Mouse (Mus musculus): ENCODE data around the gene Cald1. TPM values are rescaled to one million over a fixed set of nuclear protein-coding genes. Genes with fewer than 3 reads are reported as not detected.

Gene Cald1
- polyA plus RNA-seq, 1 experiment from 2014 or later, result 279 TPM

- peak overlapping the region; percentile 50 for H3K4me3 ChIP-seq (ENCODE audit: low read length)
- peak; percentile 78 for ATAC-seq (ENCODE audit: low read depth)
These were observed 110.5 kb downstream of the Cald1 start for GRCm38 (mm10) chr6:34708650-34709265.

GRCm38 (mm10) chr6:34709289-34709688 lies 111.0 kb downstream of the Cald1 start:
- Histone ChIP-seq H3K4me3 (ENCODE audit: low read length) (peak overlapping the region; percentile 50), H3K4me2 (ENCODE audit: low read depth, low read length) (peak overlapping the region; percentile 55), H3K27ac (ENCODE audit: low read length) (peak overlapping the region; percentile 78), H3K4me1 (replicated peaks; ENCODE audit: control insufficient read depth, insufficient read depth, low read length) (peaks cover 30% of the 10 kb centered on the region), H3K9me3 (ENCODE audit: control insufficient read depth, low read length) (peaks cover 8% of the 10 kb centered on the region), H3K9ac (ENCODE audit: low read length) (peak overlapping the region; percentile 61), H3K27me3 (ENCODE audit: control insufficient read depth, insufficient read depth, low read depth, low read length) (no peaks in the 10 kb centered on the region), H3K36me3 (ENCODE audit: control insufficient read depth, insufficient read depth, low read length) (peaks cover 4% of the 10 kb centered on the region; the same call in 1 of the 2 replicates)
- under 1% methylated on average over 11 of the region's 11 CpGs for WGBS
- peak; percentile 92 for ATAC-seq (ENCODE audit: low read depth)

More at GRCm38 (mm10) chr6:34708650-34709265, 110.5 kb downstream of the Cald1 start:
- H3K9ac ChIP-seq (ENCODE audit: low read length), result no peak overlapping the region
- 3% methylated on average over 13 of the region's 13 CpGs for WGBS
- H3K4me2 ChIP-seq (ENCODE audit: low read depth, low read length), result peak overlapping the region; percentile 55
- no peaks in the 10 kb centered on the region for H3K27me3 ChIP-seq (ENCODE audit: control insufficient read depth, insufficient read depth, low read depth, low read length)
- H3K27ac ChIP-seq (ENCODE audit: low read length), result peak overlapping the region; percentile 79
- peaks cover 14% of the 10 kb centered on the region for H3K9me3 ChIP-seq (ENCODE audit: control insufficient read depth, low read length)
- peaks cover 30% of the 10 kb centered on the region for H3K4me1 ChIP-seq (replicated peaks; ENCODE audit: control insufficient read depth, insufficient read depth, low read length)
- peaks cover 6% of the 10 kb centered on the region; the same call in 1 of the 2 replicates for H3K36me3 ChIP-seq (ENCODE audit: control insufficient read depth, insufficient read depth, low read length)

- WGBS, result 22% methylated on average over 14 of the region's 14 CpGs
- peak overlapping the region; percentile 61 for H3K9ac ChIP-seq (ENCODE audit: low read length)
- peaks cover under 1% of the 10 kb centered on the region; the same call in 1 of the 2 replicates for H3K9me3 ChIP-seq (ENCODE audit: control insufficient read depth, low read length)
- H3K27ac ChIP-seq (ENCODE audit: low read length), result peak overlapping the region; percentile 78
- peak overlapping the region; percentile 50 for H3K4me3 ChIP-seq (ENCODE audit: low read length)
- H3K36me3 ChIP-seq (ENCODE audit: control insufficient read depth, insufficient read depth, low read length), result no peaks in the 10 kb centered on the region; the same call in 1 of the 2 replicates
- no peaks in the 10 kb centered on the region for H3K27me3 ChIP-seq (ENCODE audit: control insufficient read depth, insufficient read depth, low read depth, low read length)
- peaks cover 30% of the 10 kb centered on the region for H3K4me1 ChIP-seq (replicated peaks; ENCODE audit: control insufficient read depth, insufficient read depth, low read length)
- peak overlapping the region; percentile 55 for H3K4me2 ChIP-seq (ENCODE audit: low read depth, low read length)
- ATAC-seq (ENCODE audit: low read depth), result 0 out of 2 replicates have a peak, but pooled peaks have one; percentile 16
These were observed 111.8 kb downstream of the Cald1 start for GRCm38 (mm10) chr6:34709946-34710682.

- Histone ChIP-seq H3K27ac (ENCODE audit: low read length) (no peak overlapping the region), H3K9me3 (ENCODE audit: control insufficient read depth, low read length) (no peaks in the 10 kb centered on the region), H3K27me3 (ENCODE audit: control insufficient read depth, insufficient read depth, low read depth, low read length) (no peaks in the 10 kb centered on the region), H3K9ac (ENCODE audit: low read length) (peak overlapping the region; percentile 61), H3K4me3 (ENCODE audit: low read length) (peak overlapping the region; percentile 50), H3K4me2 (ENCODE audit: low read depth, low read length) (peak overlapping the region; percentile 55), H3K36me3 (ENCODE audit: control insufficient read depth, insufficient read depth, low read length) (no peaks in the 10 kb centered on the region), H3K4me1 (replicated peaks; ENCODE audit: control insufficient read depth, insufficient read depth, low read length) (peaks cover 30% of the 10 kb centered on the region)
- no peak for ATAC-seq (ENCODE audit: low read depth)
- 43% methylated on average over 5 of the region's 5 CpGs for WGBS
These were observed 112.5 kb downstream of the Cald1 start for GRCm38 (mm10) chr6:34710848-34711247.

DNA sequence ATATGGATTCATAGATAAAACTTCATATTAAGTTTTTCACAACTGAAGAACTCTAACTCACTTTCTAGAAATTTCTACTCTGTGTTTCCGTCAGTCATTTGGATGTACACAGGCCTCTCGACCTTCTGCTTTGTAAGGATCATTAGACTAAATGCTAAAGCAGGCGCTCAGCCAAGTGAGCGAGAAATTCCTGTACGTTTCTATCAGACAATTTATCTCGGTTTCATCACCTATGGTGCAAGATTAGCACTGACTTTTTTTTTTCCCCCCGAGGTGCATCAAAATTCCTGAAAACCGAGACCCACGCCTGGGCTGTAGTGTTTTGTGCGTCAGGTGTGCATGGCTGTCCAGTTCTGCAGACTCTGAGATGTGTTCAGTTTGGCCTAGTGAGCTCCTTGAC lies 113.3 kb downstream of the Cald1 start:
- H3K9me3 ChIP-seq (ENCODE audit: control insufficient read depth, low read length), result no peaks in the 10 kb centered on the region
- no peak overlapping the region for H3K27ac ChIP-seq (ENCODE audit: low read length)
- 55% methylated on average over 10 of the region's 10 CpGs for WGBS
- no peak overlapping the region; the same call in 1 of the 2 replicates for H3K4me2 ChIP-seq (ENCODE audit: low read depth, low read length)
- H3K9ac ChIP-seq (ENCODE audit: low read length), result no peak overlapping the region
- peaks cover 37% of the 10 kb centered on the region for H3K4me1 ChIP-seq (replicated peaks; ENCODE audit: control insufficient read depth, insufficient read depth, low read length)
- no peaks in the 10 kb centered on the region for H3K36me3 ChIP-seq (ENCODE audit: control insufficient read depth, insufficient read depth, low read length)
- ATAC-seq (ENCODE audit: low read depth), result no peak
- H3K4me3 ChIP-seq (ENCODE audit: low read length), result no peak overlapping the region
- no peaks in the 10 kb centered on the region for H3K27me3 ChIP-seq (ENCODE audit: control insufficient read depth, insufficient read depth, low read depth, low read length)

DNA sequence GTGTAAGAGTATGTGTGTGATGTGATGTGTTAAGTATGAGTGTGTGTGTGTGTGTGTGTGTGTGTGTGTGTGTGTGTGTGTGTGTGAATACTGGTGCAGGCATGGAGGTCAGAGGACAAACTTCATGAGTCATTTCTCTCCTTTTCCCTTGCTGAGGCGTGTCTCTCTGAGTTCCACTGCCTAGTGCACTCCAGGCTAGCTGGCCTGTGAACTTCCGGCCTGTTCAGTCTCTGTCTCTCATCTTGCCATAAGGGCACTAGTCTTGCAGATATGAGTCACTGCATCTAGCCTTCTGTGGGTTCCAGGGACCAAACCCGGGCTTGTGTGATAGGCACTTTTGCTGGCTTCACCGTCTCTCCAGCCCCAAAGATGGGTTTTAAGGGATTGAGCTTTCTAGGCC lies 114.9 kb downstream of the Cald1 start:
- H3K27ac ChIP-seq (ENCODE audit: low read length), result no peak overlapping the region
- no peaks in the 10 kb centered on the region for H3K36me3 ChIP-seq (ENCODE audit: control insufficient read depth, insufficient read depth, low read length)
- WGBS, result 73% methylated on average over 4 of the region's 4 CpGs
- no peak for ATAC-seq (ENCODE audit: low read depth)
- H3K27me3 ChIP-seq (ENCODE audit: control insufficient read depth, insufficient read depth, low read depth, low read length), result no peaks in the 10 kb centered on the region
- peaks cover 39% of the 10 kb centered on the region for H3K4me1 ChIP-seq (replicated peaks; ENCODE audit: control insufficient read depth, insufficient read depth, low read length)
- no peak overlapping the region for H3K9ac ChIP-seq (ENCODE audit: low read length)
- no peak overlapping the region for H3K4me3 ChIP-seq (ENCODE audit: low read length)
- no peaks in the 10 kb centered on the region for H3K9me3 ChIP-seq (ENCODE audit: control insufficient read depth, low read length)
- no peak overlapping the region for H3K4me2 ChIP-seq (ENCODE audit: low read depth, low read length)

GRCm38 (mm10) chr6:34713777-34714176 lies 115.5 kb downstream of the Cald1 start:
- Histone ChIP-seq H3K4me1 (replicated peaks; ENCODE audit: control insufficient read depth, insufficient read depth, low read length) (peaks cover 37% of the 10 kb centered on the region), H3K27ac (ENCODE audit: low read length) (no peak overlapping the region), H3K4me2 (ENCODE audit: low read depth, low read length) (no peak overlapping the region), H3K36me3 (ENCODE audit: control insufficient read depth, insufficient read depth, low read length) (no peaks in the 10 kb centered on the region), H3K9me3 (ENCODE audit: control insufficient read depth, low read length) (no peaks in the 10 kb centered on the region), H3K27me3 (ENCODE audit: control insufficient read depth, insufficient read depth, low read depth, low read length) (no peaks in the 10 kb centered on the region), H3K9ac (ENCODE audit: low read length) (no peak overlapping the region), H3K4me3 (ENCODE audit: low read length) (no peak overlapping the region)
- no peak for ATAC-seq (ENCODE audit: low read depth)
- 82% methylated on average over 8 of the region's 8 CpGs for WGBS

- ATAC-seq (ENCODE audit: low read depth), result no peak
- 67% methylated on average over 4 of the region's 4 CpGs for WGBS
- no peak overlapping the region for H3K27ac ChIP-seq (ENCODE audit: low read length)
- H3K4me3 ChIP-seq (ENCODE audit: low read length), result no peak overlapping the region
- H3K9me3 ChIP-seq (ENCODE audit: control insufficient read depth, low read length), result no peaks in the 10 kb centered on the region
- no peak overlapping the region for H3K9ac ChIP-seq (ENCODE audit: low read length)
- no peaks in the 10 kb centered on the region for H3K27me3 ChIP-seq (ENCODE audit: control insufficient read depth, insufficient read depth, low read depth, low read length)
- H3K4me2 ChIP-seq (ENCODE audit: low read depth, low read length), result no peak overlapping the region
- no peaks in the 10 kb centered on the region for H3K36me3 ChIP-seq (ENCODE audit: control insufficient read depth, insufficient read depth, low read length)
- H3K4me1 ChIP-seq (replicated peaks; ENCODE audit: control insufficient read depth, insufficient read depth, low read length), result peaks cover 35% of the 10 kb centered on the region
These were observed 116.3 kb downstream of the Cald1 start for GRCm38 (mm10) chr6:34714612-34715011.

- peaks cover 39% of the 10 kb centered on the region for H3K4me1 ChIP-seq (replicated peaks; ENCODE audit: control insufficient read depth, insufficient read depth, low read length)
- H3K27me3 ChIP-seq (ENCODE audit: control insufficient read depth, insufficient read depth, low read depth, low read length), result no peaks in the 10 kb centered on the region
- H3K9me3 ChIP-seq (ENCODE audit: control insufficient read depth, low read length), result no peaks in the 10 kb centered on the region
- WGBS, result 72% methylated on average over 9 of the region's 9 CpGs
- H3K9ac ChIP-seq (ENCODE audit: low read length), result no peak overlapping the region
- H3K4me3 ChIP-seq (ENCODE audit: low read length), result no peak overlapping the region
- no peak for ATAC-seq (ENCODE audit: low read depth)
- no peaks in the 10 kb centered on the region for H3K36me3 ChIP-seq (ENCODE audit: control insufficient read depth, insufficient read depth, low read length)
- H3K4me2 ChIP-seq (ENCODE audit: low read depth, low read length), result no peak overlapping the region
- peak overlapping the region; percentile 72 for H3K27ac ChIP-seq (ENCODE audit: low read length)
These were observed 118.0 kb downstream of the Cald1 start for GRCm38 (mm10) chr6:34716206-34716887.
